Mouse (Mus musculus) midbrain, postnatal 0 days (tissue): Measurements from ENCODE around the gene Nrp2. TPM values are rescaled to one million over a fixed set of nuclear protein-coding genes. Genes with fewer than 3 reads are reported as not detected.

Source experiments
- ATAC-seq: fragments of 200-750 bp; cut with Nextera tagmentation; 2 replicates; pipeline ENCODE4 v1.8.0; 2017; ENCODE audit warnings: moderate number of reproducible peaks, mild to moderate bottlenecking, moderate TSS enrichment, moderate library complexity; ENCODE audit not compliant: low FRiP score
- DNase-seq: peaks from one replicate; pipeline ENCODE4 v3.0.0-alpha.2; 2015; ENCODE audit warnings: low spot score
- H3K27ac ChIP-seq: fragments of 300-500 bp; sonication (generic); 2 replicates; pipeline ENCODE4 v1.5.1; 2014; ENCODE audit warnings: low read depth, mild to moderate bottlenecking, low read length, mixed read lengths
- H3K27me3 ChIP-seq: fragments of 300-500 bp; sonication (generic); 2 replicates; pipeline ENCODE4 v1.6.1; 2014; ENCODE audit warnings: low read length, control low read depth, mixed read lengths; ENCODE audit not compliant: insufficient read depth
- H3K36me3 ChIP-seq: fragments of 300-500 bp; sonication (generic); 2 replicates; pipeline ENCODE4 v1.6.1; 2014; ENCODE audit warnings: low read length, control low read depth, mixed read lengths; ENCODE audit not compliant: insufficient read depth
- H3K4me1 ChIP-seq: fragments of 300-500 bp; sonication (generic); 2 replicates; pipeline ENCODE4 v1.6.1; 2014; ENCODE audit warnings: mild to moderate bottlenecking, control low read depth, antibody characterized with exemption, low read length, mixed read lengths; ENCODE audit not compliant: insufficient read depth
- H3K4me2 ChIP-seq: fragments of 300-500 bp; sonication (generic); 2 replicates; pipeline ENCODE4 v1.6.1; 2014; ENCODE audit warnings: low read depth, mild to moderate bottlenecking, low read length, mixed read lengths; ENCODE audit not compliant: poor library complexity, severe bottlenecking
- H3K4me3 ChIP-seq: fragments of 300-500 bp; sonication (generic); 2 replicates; pipeline ENCODE4 v1.5.1; 2014; ENCODE audit warnings: low read depth, mild to moderate bottlenecking, low read length, moderate library complexity
- H3K9ac ChIP-seq: fragments of 300-500 bp; sonication (generic); replicated peaks from 2 replicates; pipeline ENCODE4 v1.6.1; 2014; ENCODE audit warnings: mild to moderate bottlenecking, low read length, moderate library complexity, mixed read lengths; ENCODE audit not compliant: poor library complexity, severe bottlenecking
- H3K9me3 ChIP-seq: fragments of 300-500 bp; sonication (generic); 2 replicates; pipeline ENCODE4 v1.6.1; 2016; ENCODE audit warnings: low read length, control low read depth
- CTCF ChIP-seq: IDR thresholded peaks from 2 replicates; pipeline ENCODE4 v1.5.1; 2016; ENCODE audit warnings: antibody characterized with exemption, mild to moderate bottlenecking
- WGBS: fragments of 180-500 bp; shearing (Covaris S2); extraction: QIAGEN DNeasy Blood & Tissue Kit; methylation state at CpG from one replicate; pipeline ENCODE4 v1.1.7; 2014; 5-methylcytosine and 5-hydroxymethylcytosine counted together
- polyA plus RNA-seq: library from polyadenylated mRNA; unstranded; fragments of >200 nt; fragmentation: Nextera tagmentation; extraction: Ambion mirVana; gene quantifications from 2 replicates; pipeline ENCODE4 v1.2.1, GENCODE M21; 2015
- total RNA-seq: library from RNA; depleted of rRNA; stranded (reverse); fragments of >200 nt; gene quantifications from 2 replicates; pipeline ENCODE4 v1.2.3, GENCODE M21; 2014

Gene Nrp2
- total and polyA plus RNA-seq, 2 experiments from 2014 or later, result 17.1 to 56.7 TPM

- Histone ChIP-seq H3K27me3 (no peaks in the 10 kb centered on the region), H3K36me3 (no peaks in the 10 kb centered on the region), H3K9ac (peak overlapping the region; percentile 80), H3K27ac (peak overlapping the region; percentile 60), H3K9me3 (no peaks in the 10 kb centered on the region), H3K4me2 (peak overlapping the region; percentile 98), H3K4me3 (peak overlapping the region; percentile 52), H3K4me1 (peaks cover 11% of the 10 kb centered on the region; the same call in 1 of the 2 replicates)
- ATAC-seq (no peak; the same call in 1 of the 2 replicates), DNase-seq (peak; percentile 72)
- WGBS, result under 1% methylated on average over 35 of the region's 35 CpGs
- TF ChIP-seq CTCF, result peak; percentile 69
These were observed 4.2 kb downstream of the Nrp2 start for GRCm38 (mm10) chr1:62707101-62707912.

GRCm38 (mm10) chr1:62707913-62708860 lies 5.1 kb downstream of the Nrp2 start:
- no peaks in the 10 kb centered on the region for H3K27me3 ChIP-seq
- 13% methylated on average over 17 of the region's 17 CpGs for whole genome bisulfite sequencing
- H3K27ac ChIP-seq, result 0 out of 2 replicates have a peak overlapping the region, but pooled peaks have one; percentile 60
- TF ChIP-seq CTCF, result 0 out of 2 replicates have a peak, but pooled peaks have one; percentile 3
- ATAC-seq, result no peak
- H3K4me1 ChIP-seq, result peaks cover 11% of the 10 kb centered on the region; the same call in 1 of the 2 replicates
- H3K9ac ChIP-seq, result peak overlapping the region; percentile 50
- no peaks in the 10 kb centered on the region for H3K36me3 ChIP-seq
- peak overlapping the region; percentile 98 for H3K4me2 ChIP-seq
- peak overlapping the region; percentile 52 for H3K4me3 ChIP-seq
- DNase-seq, result no peak
- no peaks in the 10 kb centered on the region for H3K9me3 ChIP-seq

GRCm38 (mm10) chr1:62709770-62710335 lies 6.8 kb downstream of the Nrp2 start:
- no peak overlapping the region for H3K27ac ChIP-seq
- WGBS, result 35% methylated on average over 5 of the region's 5 CpGs
- no peaks in the 10 kb centered on the region for H3K36me3 ChIP-seq
- no peak overlapping the region for H3K4me2 ChIP-seq
- no peak overlapping the region for H3K9ac ChIP-seq
- ATAC-seq (no peak), DNase-seq (no peak)
- H3K9me3 ChIP-seq, result no peaks in the 10 kb centered on the region
- H3K4me3 ChIP-seq, result no peak overlapping the region
- no peak for TF ChIP-seq CTCF
- H3K27me3 ChIP-seq, result no peaks in the 10 kb centered on the region
- H3K4me1 ChIP-seq, result peaks cover 11% of the 10 kb centered on the region; the same call in 1 of the 2 replicates

DNA sequence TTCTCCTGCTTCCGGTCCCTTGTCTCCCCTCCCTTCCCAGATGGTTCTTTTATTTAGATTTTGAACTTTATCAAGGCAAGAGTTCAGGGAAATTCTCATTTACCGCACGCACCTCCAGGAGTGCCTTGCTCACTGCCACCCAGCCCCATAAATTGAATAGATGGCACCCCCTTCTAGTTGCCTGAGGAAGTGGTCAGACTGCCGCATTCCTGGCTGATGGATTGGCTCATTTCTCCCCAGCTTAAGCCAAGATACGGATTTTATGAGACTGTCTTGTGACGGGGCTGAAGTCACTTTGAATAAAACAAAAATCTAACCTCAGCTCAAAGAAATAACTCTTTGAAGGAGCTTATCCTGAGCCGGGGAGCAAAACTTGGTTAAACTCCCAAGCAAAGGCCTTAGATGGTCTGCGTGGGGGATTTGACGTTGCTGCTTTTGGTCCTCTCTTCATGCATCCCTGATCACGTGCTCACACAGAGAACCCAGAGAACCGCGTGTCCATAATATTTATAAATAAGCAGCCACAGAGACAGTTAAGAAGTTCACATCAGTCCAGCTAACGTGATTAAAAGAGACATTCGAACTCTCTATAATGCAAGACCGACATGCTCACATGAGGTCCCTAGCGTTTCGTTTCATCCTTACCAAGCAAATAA lies 10.1 kb downstream of the Nrp2 start:
- Histone ChIP-seq H3K36me3 (no peaks in the 10 kb centered on the region), H3K4me3 (no peak overlapping the region), H3K9ac (no peak overlapping the region), H3K27ac (no peak overlapping the region), H3K9me3 (no peaks in the 10 kb centered on the region), H3K27me3 (no peaks in the 10 kb centered on the region), H3K4me1 (peaks cover 12% of the 10 kb centered on the region), H3K4me2 (no peak overlapping the region)
- WGBS, result 76% methylated on average over 17 of the region's 17 CpGs
- no peak for TF ChIP-seq CTCF
- ATAC-seq, result no peak
- DNase-seq, result no peak

- no peak overlapping the region for H3K9ac ChIP-seq
- no peak for DNase-seq
- no peaks in the 10 kb centered on the region for H3K36me3 ChIP-seq
- TF ChIP-seq CTCF, result no peak
- no peak for ATAC-seq
- H3K4me3 ChIP-seq, result no peak overlapping the region
- no peaks in the 10 kb centered on the region for H3K9me3 ChIP-seq
- H3K27me3 ChIP-seq, result no peaks in the 10 kb centered on the region
- H3K4me2 ChIP-seq, result no peak overlapping the region
- WGBS, result 94% methylated on average over 1 of the region's 1 CpGs
- H3K27ac ChIP-seq, result no peak overlapping the region
- H3K4me1 ChIP-seq, result peaks cover 5% of the 10 kb centered on the region
These were observed 11.9 kb downstream of the Nrp2 start for GRCm38 (mm10) chr1:62715004-62715403.
